Mouse (Mus musculus) spleen, adult 2 months (tissue): ENCODE results near the gene Egln3. TPM values are rescaled to one million over a fixed set of nuclear protein-coding genes. Genes with fewer than 3 reads are reported as not detected.

ENCODE experiments used
- DNase-seq, 2 experiments: peaks; one replicate each; pipeline versions ENCODE4 v3.0.0 to v3.0.0-alpha.2; 2012 to 2021; ENCODE audit warnings: low spot score in 2 of 2, low read depth in 1 of 2
- H3K27ac ChIP-seq: fragments of 200-500 bp; 2 replicates; pipeline ENCODE4 v1.5.1; 2012; ENCODE audit warnings: low read length, inconsistent platforms; ENCODE audit not compliant: insufficient read depth
- H3K27me3 ChIP-seq: fragments of 200-500 bp; 2 replicates; pipeline ENCODE4 v1.6.1; 2012; ENCODE audit warnings: mild to moderate bottlenecking, moderate library complexity, low read length, inconsistent platforms; ENCODE audit not compliant: control insufficient read depth, insufficient read depth
- H3K36me3 ChIP-seq: fragments of 200-500 bp; 2 replicates; pipeline ENCODE4 v1.6.1; 2012; ENCODE audit warnings: mild to moderate bottlenecking, low read length, inconsistent platforms; ENCODE audit not compliant: control insufficient read depth, insufficient read depth
- H3K4me1 ChIP-seq: fragments of 200-500 bp; 2 replicates; pipeline ENCODE4 v1.6.1; 2011; ENCODE audit warnings: inconsistent platforms; ENCODE audit not compliant: control insufficient read depth, insufficient read depth, insufficient read length
- H3K4me3 ChIP-seq: fragments of 200-500 bp; 2 replicates; pipeline ENCODE4 v1.5.1; 2011; ENCODE audit warnings: mild to moderate bottlenecking, inconsistent platforms; ENCODE audit not compliant: insufficient read depth, insufficient read length; ENCODE audit errors: extremely low read depth
- CTCF ChIP-seq: fragments of 200-500 bp; IDR thresholded peaks from 2 replicates; pipeline ENCODE4 v1.5.1; 2011; ENCODE audit warnings: mild to moderate bottlenecking, inconsistent platforms; ENCODE audit not compliant: insufficient read depth, insufficient read length, insufficient replicate concordance; ENCODE audit errors: extremely low read depth
- POLR2A ChIP-seq: fragments of 200-500 bp; IDR thresholded peaks from 2 replicates; pipeline ENCODE4 v1.6.1; 2011; ENCODE audit warnings: low read depth, low read length, inconsistent platforms
- WGBS: fragments of 180-500 bp; shearing (Covaris S2); methylation state at CpG from one replicate; pipeline ENCODE4 v1.1.7; 2018; 5-methylcytosine and 5-hydroxymethylcytosine counted together
- polyA plus RNA-seq: library from polyadenylated mRNA; depleted of rRNA; stranded (reverse); fragments of >200 nt; gene quantifications from 2 replicates; pipeline ENCODE4 v1.2.3, GENCODE M21; 2012

Gene Egln3
- polyA plus RNA-seq, 1 experiment: 0.62 TPM

DNA sequence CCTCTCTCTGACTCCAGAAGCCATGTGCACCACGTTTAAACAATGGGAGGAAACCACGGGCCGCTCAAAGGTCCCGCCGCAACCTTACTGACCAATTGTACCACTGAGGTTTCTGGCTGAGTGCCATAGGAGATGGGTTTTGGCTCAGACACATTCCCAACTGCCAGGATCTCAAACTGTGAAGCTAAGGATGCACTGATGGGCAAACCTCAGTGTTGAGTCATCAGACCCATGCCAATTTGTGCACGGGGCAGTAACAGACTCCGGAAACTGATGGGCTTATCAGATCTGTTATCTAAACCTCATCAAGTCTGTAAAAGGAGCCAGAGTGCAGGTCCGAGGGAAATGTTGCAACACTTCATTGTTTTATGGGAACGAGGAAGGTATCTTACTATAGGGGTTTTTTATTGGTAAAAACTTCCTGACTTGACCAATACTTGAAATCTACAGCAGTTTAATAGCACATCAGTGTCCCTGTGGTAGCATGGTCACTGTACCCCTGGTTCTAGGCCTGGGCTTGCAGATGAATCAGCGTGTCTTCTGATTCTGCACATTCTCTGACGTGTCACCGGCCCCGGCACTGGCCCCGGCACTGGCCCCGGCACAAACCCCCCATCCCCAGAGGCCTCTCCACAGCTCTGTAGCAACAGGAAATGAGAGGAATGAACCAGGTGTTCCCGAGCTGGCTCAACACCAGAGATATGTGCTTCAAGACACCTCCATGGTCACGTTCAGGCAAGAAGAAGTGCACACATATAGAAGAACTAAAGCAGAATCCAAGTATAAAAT lies 15.7 kb downstream of the Egln3 start:
- DNase-seq: no peak
- TF ChIP-seq CTCF (no peak), POLR2A (no peak)
- 17% methylated on average over 17 of the region's 17 CpGs for WGBS

DNA sequence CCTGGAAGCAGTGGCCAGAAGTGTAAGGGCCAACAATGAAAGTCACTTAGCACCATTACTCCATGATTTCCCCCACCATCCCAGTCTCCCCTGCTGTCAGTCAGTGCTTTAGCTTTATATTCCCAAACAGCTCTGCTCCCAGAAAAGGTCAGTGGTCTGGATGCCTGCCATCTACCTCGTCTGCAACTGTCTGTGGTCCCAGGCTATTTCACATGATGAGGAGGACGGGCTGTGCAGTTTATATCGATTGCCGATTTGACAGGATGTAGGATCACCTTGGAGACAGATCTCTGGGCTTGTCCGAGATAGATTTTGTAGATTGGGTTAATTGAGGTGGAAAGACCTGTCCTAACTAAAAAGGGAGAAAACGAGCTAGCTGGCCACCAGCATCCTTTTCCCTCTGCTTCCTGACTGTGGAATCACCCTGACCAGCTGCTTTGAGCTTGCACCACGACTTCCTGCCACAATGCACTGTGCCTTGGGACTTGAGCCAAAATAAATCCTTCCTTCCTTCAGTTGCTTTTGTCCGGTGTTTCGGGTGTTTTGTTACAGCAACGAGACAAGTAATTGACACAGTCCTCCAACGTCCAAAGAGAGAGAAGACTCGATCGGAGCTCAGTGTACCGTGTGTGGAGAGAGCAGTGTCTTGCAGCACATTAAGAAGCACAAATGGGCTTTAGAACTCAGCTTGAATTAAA lies 16.6 kb downstream of the Egln3 start:
- TF ChIP-seq CTCF (no peak), POLR2A (no peak)
- 21% methylated on average over 14 of the region's 14 CpGs for WGBS
- DNase-seq: no peak
- H3K4me1 ChIP-seq: peaks cover 11% of the 10 kb centered on the region; the same call in 1 of the 2 replicates
- no peaks in the 10 kb centered on the region for H3K36me3 ChIP-seq
- H3K27me3 ChIP-seq: no peaks in the 10 kb centered on the region
- H3K4me3 ChIP-seq: no peak overlapping the region
- H3K27ac ChIP-seq: no peak overlapping the region

More for the DNA sequence above, 15.7 kb downstream of the Egln3 start:
- Histone ChIP-seq H3K27me3 (no peaks in the 10 kb centered on the region), H3K27ac (no peak overlapping the region), H3K4me1 (peaks cover 11% of the 10 kb centered on the region; the same call in 1 of the 2 replicates), H3K36me3 (no peaks in the 10 kb centered on the region), H3K4me3 (no peak overlapping the region)

DNA sequence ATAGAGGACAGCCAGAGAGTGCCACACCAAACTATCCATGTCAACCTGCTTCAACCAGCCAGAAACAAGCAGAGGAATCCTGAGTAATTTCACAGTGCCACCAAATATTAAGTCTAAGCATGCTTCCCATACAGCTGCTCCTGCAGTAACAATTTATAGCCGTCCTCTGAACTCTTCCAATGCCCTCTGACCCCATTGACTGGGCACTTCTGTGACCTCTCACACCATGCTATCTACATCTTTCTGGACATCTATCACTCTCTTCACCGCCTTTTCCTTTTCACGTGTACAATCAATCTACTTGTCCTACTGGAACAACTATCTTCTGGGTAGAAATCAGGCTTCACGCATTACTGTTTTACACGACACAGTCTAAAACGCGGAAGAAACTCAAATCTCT lies 19.4 kb downstream of the Egln3 start:
- Histone ChIP-seq H3K4me3 (no peak overlapping the region), H3K27ac (no peak overlapping the region), H3K4me1 (peaks cover 4% of the 10 kb centered on the region; the same call in 1 of the 2 replicates), H3K27me3 (no peaks in the 10 kb centered on the region), H3K36me3 (no peaks in the 10 kb centered on the region)
- no peak for DNase-seq
- 77% methylated on average over 7 of the region's 7 CpGs for WGBS
- TF ChIP-seq CTCF (no peak), POLR2A (no peak)

DNA sequence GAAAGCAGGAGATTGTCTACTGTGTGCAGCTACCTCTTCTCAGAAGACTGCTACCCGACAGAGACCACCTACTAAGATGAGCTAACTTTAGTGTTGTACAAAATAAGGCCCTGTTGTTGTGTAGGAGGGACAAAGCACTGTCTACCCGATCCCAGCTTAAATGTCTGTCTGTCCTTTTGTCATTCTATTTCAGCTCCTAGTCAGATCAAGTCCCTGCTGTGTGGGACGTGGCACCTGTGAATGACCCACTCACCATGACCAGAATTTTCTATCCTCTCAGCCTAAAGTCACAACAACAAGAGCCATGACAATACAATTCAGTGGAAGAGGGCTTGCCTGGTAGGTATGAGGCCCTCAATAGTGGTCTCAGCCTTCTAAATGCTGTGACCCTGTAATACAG lies 25.3 kb downstream of the Egln3 start:
- Histone ChIP-seq H3K4me1 (no peaks in the 10 kb centered on the region), H3K4me3 (no peak overlapping the region), H3K27ac (no peak overlapping the region), H3K27me3 (no peaks in the 10 kb centered on the region), H3K36me3 (no peaks in the 10 kb centered on the region)
- DNase-seq: no peak
- 85% methylated on average over 3 of the region's 3 CpGs for WGBS
- TF ChIP-seq POLR2A: no peak
- no peak for TF ChIP-seq CTCF

DNA sequence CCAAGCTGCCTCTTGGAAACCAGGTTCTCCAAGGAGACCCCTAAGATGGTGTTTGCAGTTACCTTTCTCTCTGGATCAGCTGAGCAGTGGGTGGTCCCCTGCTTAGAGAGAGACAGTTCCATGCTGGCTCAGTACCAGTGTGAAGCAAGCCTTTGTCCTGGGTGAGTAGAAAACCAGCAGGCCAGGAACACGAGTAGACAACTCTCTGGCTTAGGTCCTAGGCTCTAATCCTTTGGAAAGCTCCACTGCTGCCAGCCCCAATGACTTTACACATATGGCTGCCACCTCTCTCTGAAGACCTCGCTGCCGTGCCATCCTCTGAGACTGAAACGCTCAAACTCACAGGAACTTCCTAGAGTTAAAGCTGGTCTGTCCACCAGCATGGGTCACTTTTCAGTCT lies 34.9 kb downstream of the Egln3 start:
- TF ChIP-seq CTCF (no peak), POLR2A (no peak)
- H3K36me3 ChIP-seq: no peaks in the 10 kb centered on the region
- no peak overlapping the region for H3K27ac ChIP-seq
- no peaks in the 10 kb centered on the region for H3K27me3 ChIP-seq
- WGBS: 91% methylated on average over 4 of the region's 4 CpGs
- no peak for DNase-seq
- no peak overlapping the region for H3K4me3 ChIP-seq
- H3K4me1 ChIP-seq: no peaks in the 10 kb centered on the region

DNA sequence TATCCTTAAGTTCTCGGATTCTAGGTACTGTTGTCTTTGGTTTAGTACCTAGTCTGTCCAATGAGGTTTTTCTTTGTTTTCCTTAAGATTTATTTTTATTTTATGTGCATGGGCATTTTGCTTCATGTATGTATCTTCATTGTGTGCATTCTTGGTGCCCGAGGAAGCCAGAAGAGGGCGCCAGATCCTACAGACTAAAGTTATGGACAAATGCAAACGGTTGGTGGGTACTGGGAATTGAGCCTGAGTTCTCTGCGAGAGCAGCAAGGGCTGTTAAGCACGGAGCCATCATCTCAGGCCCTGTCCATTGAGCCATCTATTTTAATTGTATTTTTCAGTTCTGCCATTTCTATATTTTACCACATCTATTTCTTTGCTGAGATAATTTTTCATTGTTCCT lies 35.9 kb downstream of the Egln3 start:
- peaks cover under 1% of the 10 kb centered on the region; the same call in 1 of the 2 replicates for H3K4me1 ChIP-seq
- no peak for DNase-seq
- no peaks in the 10 kb centered on the region for H3K27me3 ChIP-seq
- no peak overlapping the region for H3K27ac ChIP-seq
- no peaks in the 10 kb centered on the region for H3K36me3 ChIP-seq
- TF ChIP-seq POLR2A (no peak), CTCF (peak; percentile 38; the same call in 1 of the 2 replicates)
- H3K4me3 ChIP-seq: no peak overlapping the region
- 86% methylated on average over 6 of the region's 6 CpGs for WGBS

DNA sequence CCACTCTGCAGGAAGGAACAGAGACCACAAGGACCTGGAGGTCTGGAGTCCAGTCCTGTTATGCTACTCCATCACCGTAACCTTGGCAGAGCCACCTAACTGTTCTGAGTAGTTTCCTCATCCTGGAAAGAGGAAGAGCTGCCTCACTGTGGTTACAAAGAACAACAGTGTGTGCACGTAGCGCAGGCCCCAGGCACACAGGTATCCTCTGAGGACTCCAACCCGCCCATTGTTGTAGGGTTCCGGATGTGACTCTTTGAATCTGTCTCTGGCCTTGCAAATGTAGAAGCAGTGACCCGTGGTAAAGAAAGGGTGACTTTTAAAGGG lies 39.0 kb downstream of the Egln3 start:
- H3K27ac ChIP-seq: no peak overlapping the region
- no peaks in the 10 kb centered on the region for H3K36me3 ChIP-seq
- DNase-seq: no peak
- WGBS: 12% methylated on average over 6 of the region's 6 CpGs
- no peak overlapping the region for H3K4me3 ChIP-seq
- no peak for TF ChIP-seq CTCF
- TF ChIP-seq POLR2A: no peak
- H3K4me1 ChIP-seq: peaks cover 4% of the 10 kb centered on the region
- H3K27me3 ChIP-seq: no peaks in the 10 kb centered on the region; the same call in 1 of the 2 replicates
